Mouse (Mus musculus) heart, adult 2 months (tissue): ENCODE data around the gene Soat1.

Source experiments
- CTCF ChIP-seq: fragments of 200-600 bp; IDR thresholded peaks from 2 replicates; pipeline ENCODE4 v1.8.1; 2022; ENCODE audit warnings: antibody characterized with exemption, mild to moderate bottlenecking, moderate library complexity
- EP300 ChIP-seq: fragments of 200-500 bp; IDR thresholded peaks from 2 replicates; pipeline ENCODE4 v1.6.1; 2011; ENCODE audit warnings: low read depth, low read length, control low read depth; ENCODE audit not compliant: insufficient read depth
- POLR2A ChIP-seq: fragments of 200-500 bp; IDR thresholded peaks from 2 replicates; pipeline ENCODE4 v1.6.1; 2011; ENCODE audit warnings: mild to moderate bottlenecking, low read depth, low read length, control low read depth; ENCODE audit not compliant: insufficient read depth

DNA sequence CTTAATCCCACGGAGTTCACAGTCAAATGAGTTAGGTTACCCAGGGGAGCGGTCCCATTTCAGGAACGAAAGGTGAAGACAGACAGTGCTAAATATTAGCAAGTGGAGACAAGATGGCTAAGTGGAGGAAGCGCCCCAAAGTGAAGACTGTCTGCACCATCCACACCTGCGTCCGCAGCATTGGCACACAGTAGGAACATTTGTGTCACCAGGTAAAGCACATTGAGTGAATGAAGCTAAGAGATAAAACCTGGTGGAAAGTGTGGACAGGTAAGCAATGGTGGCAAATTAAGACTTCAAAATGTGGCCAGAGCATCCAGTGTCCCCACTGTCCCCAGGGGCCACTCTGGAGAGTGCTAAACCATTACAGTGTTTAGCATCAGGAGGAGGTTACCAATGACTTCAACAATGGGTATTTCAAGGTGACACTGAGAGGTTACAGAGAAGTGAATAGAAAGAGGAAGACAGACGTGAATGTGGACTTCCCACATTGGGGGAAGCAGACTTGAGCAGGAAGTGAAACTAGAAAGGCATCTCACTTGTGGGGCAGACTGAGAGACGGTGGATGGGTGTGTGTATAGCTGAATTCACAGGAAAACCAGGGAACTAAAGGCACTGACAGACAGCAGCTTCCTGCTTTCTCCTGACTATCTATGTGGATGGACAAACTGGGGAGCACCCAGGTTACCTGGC lies 37.0 kb downstream of the Soat1 start:
- no peak for TF ChIP-seq CTCF
- TF ChIP-seq POLR2A = no peak
- TF ChIP-seq EP300 = no peak
